Mouse (Mus musculus) layer of hippocampus, adult 9-11 months (tissue): Measurements from ENCODE around the gene Pxylp1.

Experiments used
- DNase-seq: peaks from one replicate; pipeline ENCODE4 v3.0.0; 2022

The Pxylp1 gene

DNA sequence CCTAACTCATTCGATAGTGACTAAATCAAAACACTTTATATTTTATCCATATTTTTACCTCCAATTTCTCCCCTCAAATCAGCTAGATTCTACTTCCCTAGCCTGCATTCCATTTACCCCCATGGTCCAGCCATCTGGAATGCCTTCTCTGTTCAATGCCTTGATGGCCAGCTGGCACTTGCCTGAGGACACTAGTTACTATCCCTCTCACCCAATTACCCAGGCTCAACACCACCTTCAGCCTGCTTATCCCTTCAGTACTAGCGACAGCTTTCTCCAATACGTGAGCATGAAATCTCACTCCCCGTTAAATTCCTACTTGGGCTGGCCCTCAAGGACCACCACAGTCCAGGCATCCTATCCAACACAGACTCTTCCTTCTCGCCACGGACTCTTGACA, 2.2 kb downstream of the Pxylp1 start:
- DNase-seq = no peak

DNA sequence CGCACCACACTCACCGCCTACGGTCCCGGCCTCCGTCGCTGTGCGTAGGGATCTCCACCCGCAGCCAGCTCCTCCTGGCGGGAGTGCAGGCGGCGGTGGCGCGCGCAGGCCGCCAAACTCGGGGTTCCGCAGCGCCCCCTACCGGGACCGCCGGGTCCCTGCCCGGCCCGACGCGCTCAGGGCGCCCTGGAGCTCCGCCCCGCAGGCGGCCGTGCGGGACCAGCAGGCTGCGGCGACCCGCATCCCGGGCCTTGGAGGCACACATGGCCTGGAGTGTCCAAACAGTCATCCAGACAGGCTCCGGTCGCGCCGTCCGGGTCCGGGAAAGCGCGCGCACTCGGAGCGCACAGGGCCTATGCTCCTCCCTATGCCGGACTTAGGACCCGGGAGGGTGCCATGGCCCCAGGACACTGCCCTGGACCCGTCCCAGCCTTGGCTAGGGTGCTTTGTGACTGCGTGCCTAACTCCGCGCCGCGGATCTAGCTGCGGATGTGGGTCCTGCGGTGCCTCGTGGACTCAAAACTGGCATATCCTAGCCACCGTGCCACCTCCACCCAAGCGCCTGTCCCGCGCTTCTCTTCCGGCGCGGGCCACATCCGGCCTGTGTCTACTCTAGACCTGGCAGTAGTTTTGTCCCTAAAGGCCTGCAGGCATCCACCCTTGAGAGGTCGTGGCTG, 3.0 kb downstream of the Pxylp1 start:
- peak; percentile 78 for DNase-seq

DNA sequence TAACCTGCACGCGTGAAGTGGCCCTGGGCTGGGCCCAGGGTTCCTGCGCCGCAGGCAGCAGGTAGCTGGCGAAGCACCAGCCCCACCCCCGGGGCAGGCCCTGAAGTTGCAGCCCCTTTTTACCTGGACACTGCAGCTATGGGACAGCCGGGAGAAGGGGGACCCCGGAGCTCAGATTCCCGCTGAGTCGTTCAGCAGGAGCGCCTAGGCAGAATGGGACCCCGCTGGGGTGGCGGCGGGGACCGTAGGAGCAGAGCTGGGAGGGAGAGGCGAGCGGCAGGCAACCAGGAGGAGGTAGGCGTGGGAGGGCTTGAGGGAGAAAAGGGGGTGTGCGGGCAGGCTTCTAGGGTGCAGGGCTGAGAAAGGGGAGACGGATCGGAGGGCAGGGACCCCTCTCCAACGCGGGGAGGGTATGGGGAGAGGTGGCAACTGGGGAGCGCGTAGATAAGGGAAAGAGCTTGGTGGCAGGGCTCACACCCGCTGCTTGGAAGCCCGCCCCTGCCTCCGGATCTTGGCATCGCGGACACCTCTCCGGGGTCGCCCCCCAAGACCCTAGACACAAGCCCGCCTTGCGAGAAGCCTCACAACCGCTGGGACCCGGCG, 3.6 kb downstream of the Pxylp1 start:
- DNase-seq = peak; percentile 33

DNA sequence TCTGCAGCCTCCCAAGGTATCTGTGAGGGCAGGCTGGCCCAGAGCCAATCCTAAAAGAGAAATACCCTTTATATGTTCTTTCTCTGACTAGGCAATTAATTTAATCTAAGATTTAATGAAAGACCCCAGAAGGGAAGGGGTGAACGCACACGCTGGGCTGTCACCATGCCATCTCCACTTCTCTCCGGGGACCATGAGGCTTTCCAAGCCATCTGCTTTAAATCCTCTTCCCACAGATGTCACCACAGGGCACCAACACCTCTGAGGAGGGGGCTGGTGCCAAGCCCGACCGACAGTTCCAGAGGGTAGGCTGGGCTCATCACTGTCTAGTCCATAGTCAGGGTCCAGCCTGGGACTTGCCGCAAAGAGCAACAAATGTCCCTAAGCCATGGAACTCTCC, 4.5 kb downstream of the Pxylp1 start:
- DNase-seq = no peak

DNA sequence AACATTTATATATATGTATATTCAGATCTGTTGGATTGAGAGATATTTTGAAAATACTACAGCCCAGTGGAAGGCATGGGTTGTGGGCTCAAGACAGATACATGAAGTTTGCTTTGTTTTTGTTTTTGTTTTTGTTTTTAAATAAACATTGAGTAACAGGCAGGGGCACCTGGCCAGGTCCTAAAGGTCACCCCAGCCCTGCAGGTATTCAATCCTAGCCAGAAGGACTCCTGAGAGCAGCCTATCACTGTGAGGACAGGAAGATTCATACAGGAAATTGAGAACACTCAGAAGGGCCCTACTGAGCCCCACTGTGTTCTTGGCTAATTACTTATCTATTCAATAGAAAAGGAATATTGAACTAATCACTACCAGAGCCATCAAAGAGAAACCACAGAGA, 5.0 kb downstream of the Pxylp1 start:
- no peak for DNase-seq

DNA sequence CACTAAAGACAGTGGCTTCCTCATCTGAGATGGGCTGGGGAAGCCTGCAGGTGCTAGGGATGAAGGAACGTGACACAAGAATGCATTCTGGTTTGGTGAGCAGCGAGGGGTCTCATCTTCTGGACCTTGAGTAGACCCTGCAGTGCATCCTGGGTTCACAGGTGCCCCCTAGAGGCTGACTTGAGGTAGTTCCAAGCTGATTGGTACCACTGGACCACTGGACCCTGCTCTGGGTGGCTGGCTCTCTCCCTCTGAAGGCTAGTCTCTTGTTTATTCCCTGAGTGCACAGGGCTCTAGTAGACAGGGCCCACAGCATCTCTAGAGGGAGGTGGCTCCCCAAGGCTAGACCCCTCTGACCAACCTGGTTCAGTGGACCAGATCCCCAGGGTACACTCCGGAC, 6.7 kb downstream of the Pxylp1 start:
- no peak for DNase-seq

DNA sequence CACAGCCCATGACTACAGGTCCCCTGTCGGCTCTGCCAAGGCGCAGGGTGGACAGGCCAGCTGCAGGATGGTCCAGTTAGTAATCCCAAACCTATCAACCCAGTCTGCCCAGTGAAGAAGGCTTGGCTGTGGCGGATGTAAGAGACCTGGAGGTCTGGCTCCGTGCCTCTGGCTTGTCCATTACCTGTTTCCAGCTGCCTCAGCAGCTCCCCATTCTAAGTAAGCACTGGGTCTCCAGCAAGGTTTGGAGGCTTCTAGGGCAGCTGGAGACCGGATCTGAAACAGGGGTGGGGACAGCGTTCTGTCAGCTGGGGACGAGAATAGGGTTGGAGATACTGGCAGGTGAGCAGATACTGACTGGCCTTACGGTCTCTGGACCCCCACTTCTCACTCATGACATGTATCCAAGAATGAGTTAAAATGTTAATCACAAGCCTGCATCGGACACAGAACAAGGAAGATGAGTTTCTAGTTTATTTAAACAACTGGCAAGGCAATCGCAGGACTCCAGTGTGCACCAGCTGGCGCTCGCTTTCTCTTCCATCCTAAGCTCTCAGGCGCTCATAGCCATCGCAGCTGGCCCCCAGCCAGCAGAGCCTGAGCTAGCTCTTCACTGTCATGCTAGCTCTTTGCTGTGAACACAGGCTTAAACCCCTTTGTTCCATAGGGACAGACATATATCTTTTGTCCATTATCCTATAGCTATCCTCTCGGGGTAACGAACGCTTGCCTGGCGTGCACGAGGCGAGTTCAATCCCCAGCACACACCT, 9.8 kb downstream of the Pxylp1 start:
- DNase-seq = no peak

DNA sequence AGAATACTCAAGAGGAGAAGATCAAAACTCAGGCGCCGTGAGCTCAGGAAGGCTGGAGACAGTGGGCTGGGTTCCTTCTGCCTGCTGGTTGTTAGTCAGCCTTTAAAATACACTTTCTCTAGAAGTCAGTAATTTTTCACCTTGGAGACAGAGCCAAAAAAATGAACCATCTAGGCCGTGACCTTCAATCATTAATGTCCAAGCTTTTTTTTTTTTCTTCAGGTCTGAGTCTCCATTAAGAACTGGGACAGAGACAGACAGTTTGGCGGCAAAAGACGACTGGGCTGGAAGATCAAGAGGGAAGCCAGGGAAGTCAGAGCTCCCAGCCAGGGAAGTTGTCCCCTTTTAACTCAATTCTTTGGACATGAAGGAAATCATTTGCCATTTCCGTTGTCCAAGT, 10.6 kb downstream of the Pxylp1 start:
- no peak for DNase-seq

DNA sequence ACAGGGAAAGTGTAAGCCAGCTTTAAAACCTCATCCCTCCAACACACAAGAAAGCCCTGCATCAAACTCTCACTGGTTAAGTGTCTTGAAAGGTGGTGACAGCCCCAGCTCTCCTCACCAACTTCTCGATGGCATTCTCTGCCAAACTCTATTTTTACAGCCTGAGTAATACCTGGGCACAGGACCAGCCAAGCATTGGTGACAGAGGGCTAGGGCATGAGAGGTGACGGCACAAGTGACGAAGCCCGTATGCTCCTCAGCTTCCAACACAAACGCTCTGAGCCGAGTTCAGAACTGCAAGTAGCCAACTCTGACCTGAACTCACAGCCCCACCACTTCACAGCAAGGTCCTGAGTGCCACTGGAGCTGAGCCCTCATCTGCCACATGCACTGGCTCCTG, 13.4 kb downstream of the Pxylp1 start:
- DNase-seq = no peak

DNA sequence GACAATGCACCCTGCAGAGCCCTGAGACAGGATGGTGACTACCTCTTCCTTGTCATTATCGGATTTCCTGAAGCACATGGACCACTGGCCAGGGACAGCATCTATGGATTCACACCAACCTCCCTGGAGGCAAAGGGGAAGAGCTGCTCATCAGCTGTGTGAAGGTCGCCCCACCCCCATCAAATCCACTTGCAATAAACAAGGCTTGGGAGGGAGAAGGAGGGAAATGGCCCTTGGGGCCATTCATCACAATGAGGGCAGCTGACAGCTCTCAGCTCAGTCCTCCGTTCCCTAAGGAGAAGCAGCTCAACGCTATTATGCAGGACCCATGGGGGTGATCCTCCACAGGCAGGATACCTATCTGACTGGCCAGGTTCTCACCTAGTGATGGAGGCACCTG, 14.0 kb downstream of the Pxylp1 start:
- DNase-seq = no peak

DNA sequence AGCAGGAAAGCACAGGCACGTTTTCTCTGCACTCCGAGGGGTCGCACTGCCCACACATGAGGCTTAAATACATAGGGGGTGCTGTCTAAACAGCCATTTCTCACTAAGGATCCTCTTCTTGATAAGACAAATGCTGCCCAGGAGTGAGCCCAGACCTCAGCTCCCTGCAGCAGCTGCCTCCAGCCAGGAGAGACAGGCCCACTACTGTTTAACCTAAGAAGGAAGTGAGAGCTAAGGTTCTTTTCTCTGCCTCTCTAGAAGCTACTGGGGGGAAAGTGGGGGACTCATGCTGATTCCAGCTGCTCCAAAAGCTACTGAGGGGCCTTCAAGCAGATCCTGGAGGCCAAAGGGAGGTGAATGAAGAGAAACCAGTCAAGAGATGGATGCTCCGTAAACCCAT, 16.8 kb downstream of the Pxylp1 start:
- no peak for DNase-seq

DNA sequence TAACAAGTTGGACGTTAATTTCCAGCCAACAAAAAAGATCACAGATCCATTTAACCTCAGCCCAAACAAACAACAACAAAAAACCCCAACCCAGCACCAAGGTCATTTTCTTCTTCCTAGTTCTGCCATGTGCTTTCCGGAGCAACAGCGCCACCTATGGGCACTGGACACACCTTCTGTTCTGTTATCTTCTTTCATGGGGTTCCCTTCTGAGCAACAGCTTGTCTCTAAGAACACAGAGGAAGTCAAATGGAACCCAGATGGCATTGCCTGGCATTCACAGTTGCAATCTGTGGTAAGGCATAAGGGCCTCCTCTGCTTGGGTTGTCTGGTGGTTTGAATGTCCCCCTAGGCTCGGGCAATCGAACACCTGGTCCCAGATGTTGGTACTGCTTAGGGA, 19.4 kb downstream of the Pxylp1 start:
- peak; percentile 84 for DNase-seq

DNA sequence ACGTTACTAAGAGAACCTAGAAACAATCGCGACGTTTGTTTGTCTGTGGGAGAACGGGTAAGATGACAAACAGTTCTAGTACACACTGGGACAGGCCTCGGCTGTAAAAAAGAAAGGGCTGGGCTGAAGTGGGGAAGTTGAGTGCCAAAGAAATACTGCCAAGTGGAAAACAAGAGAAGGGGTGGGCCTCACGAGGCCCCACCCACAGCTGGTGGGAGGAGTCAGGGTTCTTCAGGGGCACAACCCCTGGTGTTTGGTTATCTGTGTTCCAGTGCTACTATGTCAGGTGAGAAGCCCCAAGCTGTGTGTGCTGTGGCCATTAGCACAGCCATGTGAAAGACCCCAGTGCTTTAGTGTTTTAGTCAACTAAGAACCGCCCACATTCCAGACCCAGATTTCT, 22.4 kb downstream of the Pxylp1 start:
- DNase-seq = no peak

DNA sequence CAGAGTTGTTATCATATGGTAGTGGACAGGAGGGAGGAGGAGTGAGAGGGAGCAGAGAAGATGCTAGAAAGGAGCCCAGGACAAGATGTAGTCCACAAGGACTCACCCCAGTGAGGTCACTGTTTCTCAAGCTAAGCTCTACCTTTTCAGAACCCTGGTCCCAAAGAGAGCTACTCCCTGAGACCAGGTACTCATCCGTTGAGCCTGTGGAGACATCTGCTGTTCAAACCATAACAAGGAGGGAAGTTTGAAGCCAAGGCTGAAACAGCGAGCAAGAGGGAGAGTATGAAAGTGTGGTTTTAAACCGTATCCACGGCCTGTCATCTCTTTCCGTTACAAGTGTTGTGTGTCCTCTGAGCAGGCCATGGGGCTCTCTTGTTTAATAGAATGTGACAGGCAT, 22.9 kb downstream of the Pxylp1 start:
- DNase-seq = no peak

DNA sequence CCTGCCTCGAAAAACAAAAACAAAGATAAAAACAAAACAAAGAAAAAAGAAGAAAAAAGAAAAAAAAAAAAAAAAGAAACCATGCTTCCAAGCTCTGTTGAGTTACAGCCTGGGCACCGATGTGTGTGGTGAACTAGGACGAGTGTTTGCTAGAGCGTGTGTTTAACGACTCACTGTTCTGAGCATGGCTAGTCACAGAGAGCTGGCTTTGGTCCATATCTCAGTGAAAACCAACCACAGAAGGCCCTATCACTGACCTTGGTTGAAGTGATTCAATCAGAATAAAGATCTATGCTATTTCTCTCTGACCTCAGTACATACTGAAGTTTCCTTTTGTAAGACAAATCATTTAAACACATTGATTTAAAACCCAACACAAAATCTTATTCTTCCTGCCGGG, 23.9 kb downstream of the Pxylp1 start:
- DNase-seq = no peak

DNA sequence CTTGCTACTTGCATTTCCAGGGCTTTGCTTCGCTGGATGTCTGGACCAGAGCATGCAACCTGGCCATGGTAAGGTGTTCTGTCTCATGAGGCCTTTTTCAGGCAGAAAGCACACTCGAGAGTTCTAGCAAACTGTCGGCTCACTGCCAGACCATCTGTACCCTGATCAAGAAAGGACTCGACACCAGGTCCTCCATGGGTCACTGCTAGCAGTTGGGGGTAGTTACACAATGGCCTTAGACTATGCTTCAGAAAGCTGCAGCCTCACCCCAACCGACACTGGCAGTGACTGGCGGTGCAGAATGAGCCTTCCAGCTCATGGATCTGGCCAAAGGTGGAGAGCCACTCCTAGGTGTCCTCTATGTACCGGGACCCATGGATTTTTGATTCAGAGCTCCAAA, 25.3 kb downstream of the Pxylp1 start:
- DNase-seq = no peak

DNA sequence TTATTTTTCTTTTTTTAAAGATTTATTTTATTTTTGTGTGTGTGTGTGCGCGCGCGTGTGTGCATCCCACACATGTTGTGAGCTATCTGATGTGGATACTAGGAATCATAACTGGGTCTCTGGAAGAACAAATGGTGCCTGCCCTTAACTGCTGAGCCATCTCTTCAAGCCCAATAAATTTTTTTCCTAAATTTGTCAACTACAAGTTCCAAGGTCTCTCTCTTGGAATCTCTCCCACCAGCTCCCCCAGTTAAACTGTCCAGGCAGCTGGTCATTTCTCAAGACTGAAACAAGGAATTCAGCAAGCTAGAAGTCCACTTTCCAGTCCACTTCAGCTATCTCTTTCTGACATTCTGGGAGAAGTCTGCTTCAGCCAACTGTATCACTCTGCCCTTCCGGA, 26.3 kb downstream of the Pxylp1 start:
- DNase-seq = no peak

DNA sequence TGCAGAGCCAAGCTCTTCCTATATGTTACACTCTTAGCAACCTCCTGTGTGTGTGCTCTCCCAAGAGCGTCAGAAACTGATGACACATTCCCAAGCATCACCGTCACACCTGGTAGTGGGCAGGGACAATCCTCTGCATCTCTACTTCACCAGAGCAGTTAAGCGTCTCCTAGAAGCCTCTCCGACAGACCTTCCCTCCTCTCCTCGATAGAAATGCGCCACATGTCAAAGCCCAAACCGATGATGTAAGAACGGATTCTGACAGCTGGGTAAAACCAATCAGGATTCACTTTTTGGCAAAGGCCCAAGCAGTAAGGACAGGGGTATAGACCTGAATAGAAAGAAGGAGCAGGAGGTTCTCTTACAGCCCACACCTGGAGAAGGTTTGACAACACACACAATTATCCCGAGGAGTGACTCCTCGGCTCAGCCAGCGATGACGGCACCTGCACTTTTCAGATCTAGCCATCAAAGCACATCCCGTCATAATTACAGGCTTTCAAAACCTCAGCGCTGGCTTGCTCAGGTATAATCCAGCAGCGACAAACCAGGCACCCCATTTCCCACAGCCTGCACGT, 26.9 kb downstream of the Pxylp1 start:
- DNase-seq = no peak

DNA sequence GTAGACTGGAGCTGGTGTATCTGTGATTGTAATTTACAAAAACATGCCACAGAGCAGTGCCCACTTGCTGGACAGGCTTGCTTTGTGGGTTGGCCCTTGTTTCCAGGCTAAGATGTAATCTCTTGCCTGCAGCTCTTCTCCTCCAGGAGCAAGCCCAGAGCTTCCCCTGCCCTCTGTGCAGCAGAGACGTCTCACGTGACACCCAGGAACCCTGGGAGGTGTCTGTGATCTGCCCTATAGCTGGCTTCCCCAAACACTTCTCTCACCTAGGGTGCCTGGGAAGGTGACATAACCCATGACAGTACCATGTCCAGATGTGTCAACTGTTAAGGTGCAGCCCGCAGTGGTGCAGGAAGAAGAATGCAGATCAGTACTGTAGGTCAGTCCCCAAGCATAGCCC, 28.9 kb downstream of the Pxylp1 start:
- DNase-seq = no peak

DNA sequence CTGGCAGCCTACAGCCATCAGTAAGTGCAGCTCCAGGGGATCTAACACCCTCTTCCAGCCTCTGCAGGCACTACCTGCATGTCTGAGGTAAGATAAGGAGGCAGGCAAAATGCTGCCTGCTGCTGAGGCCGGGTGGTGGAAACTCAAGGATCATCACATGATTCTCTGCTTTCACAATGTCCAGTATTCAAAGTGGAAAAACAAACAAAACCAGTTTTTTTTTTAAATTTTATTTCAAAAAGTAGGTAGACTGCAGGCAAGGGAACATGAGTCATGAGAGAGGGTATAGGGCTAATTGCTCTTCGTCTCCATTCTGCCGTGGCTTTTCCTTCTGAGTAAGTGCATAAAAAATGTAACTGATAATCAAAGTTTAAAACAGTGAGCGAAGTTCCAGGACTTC, 29.6 kb downstream of the Pxylp1 start:
- DNase-seq = no peak

DNA sequence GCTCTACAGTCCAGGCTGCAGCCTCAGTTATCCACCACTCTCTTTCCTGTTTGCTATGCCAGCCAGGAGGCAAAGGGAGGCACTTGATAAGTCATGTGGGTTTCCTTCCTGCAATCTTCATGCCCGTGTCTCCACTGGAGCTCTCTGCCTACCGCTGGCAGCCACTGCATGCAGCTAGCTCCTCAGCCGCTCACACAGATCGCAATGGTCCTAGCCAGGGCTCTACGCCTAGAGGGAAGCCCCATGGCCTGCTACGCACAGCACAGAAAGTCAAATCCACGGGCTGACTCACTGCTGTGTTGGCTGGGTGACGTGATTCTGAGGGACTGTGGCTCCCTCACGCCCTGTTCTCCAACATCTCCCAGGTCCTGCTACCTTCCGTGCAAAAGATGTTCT, 31.4 kb downstream of the Pxylp1 start:
- DNase-seq = no peak

DNA sequence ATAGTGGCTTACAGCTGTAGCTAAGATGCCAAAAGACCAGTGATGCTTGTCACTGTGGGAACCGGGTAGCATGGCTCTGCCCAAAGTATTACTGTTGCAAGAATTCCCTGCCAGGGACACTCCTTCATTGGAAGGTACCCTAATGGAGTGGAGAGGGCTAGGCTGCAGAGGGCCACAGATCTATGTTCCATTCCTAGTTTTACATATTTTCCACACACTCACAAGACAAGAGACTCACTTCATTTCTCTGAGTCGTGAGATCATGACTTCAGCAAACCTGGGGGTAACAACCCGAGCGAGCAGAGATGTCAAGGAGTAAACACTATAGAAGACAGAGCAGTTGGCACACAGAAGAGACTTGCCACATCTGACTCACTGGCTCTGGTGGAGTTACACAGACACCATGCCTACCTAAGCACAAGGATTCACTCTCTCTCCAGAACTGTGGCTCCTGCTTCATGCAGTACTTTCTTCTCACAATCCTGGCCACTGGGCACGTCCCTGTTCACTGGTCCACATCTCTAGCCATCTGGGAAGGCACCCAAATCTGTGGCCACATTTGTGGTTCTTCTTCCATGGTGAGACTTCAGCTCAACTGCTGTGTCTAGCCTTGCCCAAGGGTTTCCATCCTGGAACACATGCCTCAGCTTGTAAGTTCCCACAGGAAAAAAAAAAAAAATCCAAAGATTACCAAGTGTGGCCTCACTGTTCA, 31.9 kb downstream of the Pxylp1 start:
- no peak for DNase-seq

DNA sequence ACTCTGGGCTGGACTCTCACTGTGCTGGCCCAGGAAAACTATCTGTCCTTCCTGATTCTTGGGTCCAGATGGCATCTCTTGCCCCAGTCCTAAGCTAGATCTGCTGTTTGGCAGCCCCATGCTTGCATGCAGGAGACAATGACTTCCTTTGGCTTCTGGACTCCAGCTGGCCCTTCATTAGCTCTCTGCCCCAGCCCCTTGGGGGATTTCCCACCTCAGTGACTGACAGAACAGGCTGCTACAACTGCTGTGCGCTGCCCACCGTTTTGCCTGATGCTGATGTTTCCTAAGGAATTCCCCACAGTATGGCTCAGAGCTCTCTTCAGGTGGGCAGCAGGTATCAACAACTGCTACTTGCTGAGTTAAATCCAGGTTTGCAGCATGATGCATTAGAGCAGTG, 33.4 kb downstream of the Pxylp1 start:
- DNase-seq = no peak

DNA sequence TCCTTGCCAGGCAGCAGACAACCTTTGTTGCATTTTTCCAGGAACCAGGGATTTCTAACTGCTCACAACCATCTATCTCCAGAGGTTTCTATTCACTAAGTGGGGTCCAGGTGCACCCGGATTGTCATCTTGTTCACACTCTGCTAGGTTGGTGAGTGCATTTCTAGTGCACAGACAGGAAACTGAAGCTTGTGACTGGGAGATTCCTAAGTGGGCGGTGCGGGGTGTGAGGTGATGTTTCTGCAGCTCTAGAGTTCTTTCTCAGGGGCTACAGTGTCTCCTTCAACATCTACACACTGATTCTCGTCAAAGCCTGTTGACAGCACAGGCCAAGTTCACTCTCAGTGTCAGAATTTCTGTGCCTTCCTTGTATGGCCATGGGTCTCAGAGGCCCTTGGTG, 34.6 kb downstream of the Pxylp1 start:
- DNase-seq = no peak
